ENCODE assay signal across 26 mouse cellular contexts in the genomic region with DNA sequence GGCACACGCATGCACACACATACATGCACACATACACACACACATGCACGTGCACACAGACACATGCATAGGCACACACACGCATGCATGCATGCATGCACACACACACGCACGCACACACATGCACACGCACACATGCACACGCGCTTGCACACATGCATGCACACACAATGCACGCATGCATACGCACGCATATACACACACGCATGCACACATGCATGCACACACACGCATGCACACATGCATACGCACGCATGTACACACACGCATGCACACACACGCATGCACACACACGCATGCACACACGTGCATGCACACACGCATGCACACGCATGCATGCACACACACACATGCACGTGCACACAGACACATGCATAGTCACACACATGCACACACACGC. TPM values are rescaled to one million over a fixed set of nuclear protein-coding genes. Genes with fewer than 3 reads are reported as not detected.
A peak's percentile ranks its signal among the peaks of the same experiment; 100 is the strongest.
DNase-seq lines count a peak whose midpoint lies in the region; ATAC-seq and TF ChIP-seq lines count a peak whose summit lies in the region.
"Had no signal": no experiment of that assay in that cellular context is flagged by ENCODE, and none has a peak within 500 bp of the region (broad histone marks: within the 10 kb centered on the region; RNA-seq: fewer than 3 reads in every experiment).

No protein-coding gene starts in this region.

- H3K79me2 ChIP-seq in MEL (ENCODE audit: control insufficient read depth, insufficient read depth, low read length, poor library complexity), result no peaks in the 10 kb centered on the region

- no peak for TF ChIP-seq RAD21 in MEL (IDR thresholded peaks at IDR 0.05; ENCODE audit: low read depth, low read length)

- H3K4me1 ChIP-seq in megakaryocyte, embryonic 14.5 days, result peaks cover 56% of the 10 kb centered on the region
- peaks cover 0 to 4% of the 10 kb centered on the region in 2 experiments; a peak in 1 of 4 replicates for H3K4me1 ChIP-seq in MEL (ENCODE audit: control insufficient read depth in 1 of 2, insufficient read depth in 2 of 2, low read length in 2 of 2)
- H3K4me1 ChIP-seq in bone marrow, adult 2 months (ENCODE audit: control insufficient read depth, insufficient read depth, low read length), result peaks cover 20% of the 10 kb centered on the region
- no peaks in the 10 kb centered on the region for H3K4me1 ChIP-seq in stomach, postnatal 0 days (replicated peaks; ENCODE audit: control insufficient read depth, insufficient read depth)
- H3K4me1 ChIP-seq in kidney, embryonic 15.5 days, result no peaks in the 10 kb centered on the region
- H3K4me1 ChIP-seq: embryonic facial prominence, embryonic 12.5 days; embryonic facial prominence, embryonic 15.5 days; forebrain, embryonic 12.5 days; forebrain, embryonic 15.5 days; hindbrain, embryonic 12.5 days; intestine, embryonic 15.5 days had no signal

- no peak overlapping the region for H3K9ac ChIP-seq in MEL (ENCODE audit: control insufficient read depth, low read depth, low read length, poor library complexity, severe bottlenecking)
- H3K9ac ChIP-seq in stomach, postnatal 0 days (ENCODE audit: low read length), result no peak overlapping the region
- no peak overlapping the region for H3K9ac ChIP-seq in kidney, embryonic 15.5 days
- H3K9ac ChIP-seq: embryonic facial prominence, embryonic 12.5 days; embryonic facial prominence, embryonic 15.5 days; forebrain, embryonic 12.5 days; forebrain, embryonic 15.5 days; hindbrain, embryonic 12.5 days; intestine, embryonic 15.5 days had no signal

- TF ChIP-seq CTCF in MEL (IDR thresholded peaks at IDR 0.05 in 2 of 3, conservative IDR thresholded peaks at IDR 0.05 in 1 of 3; ENCODE audit: control insufficient read depth in 1 of 3, insufficient read depth in 1 of 3, low read depth in 2 of 3, low read length in 3 of 3, poor library complexity in 1 of 3, severe bottlenecking in 1 of 3), result no peak
- peak; percentile 17; the same call in 1 of the 2 replicates for TF ChIP-seq CTCF in bone marrow, adult 2 months (IDR thresholded peaks at IDR 0.05; ENCODE audit: control insufficient read depth, insufficient read depth, low read length)
- TF ChIP-seq CTCF in stomach, postnatal 0 days (IDR thresholded peaks at IDR 0.05; ENCODE audit: low read depth), result no peak

- H3K27me3 ChIP-seq in megakaryocyte, embryonic 14.5 days (replicated peaks), result no peaks in the 10 kb centered on the region
- no peaks in the 10 kb centered on the region for H3K27me3 ChIP-seq in MEL (ENCODE audit: control insufficient read depth in 1 of 2, insufficient read depth in 2 of 2, low read length in 2 of 2)
- no peaks in the 10 kb centered on the region for H3K27me3 ChIP-seq in stomach, postnatal 0 days (ENCODE audit: control insufficient read depth, insufficient read depth, low read length)
- no peaks in the 10 kb centered on the region for H3K27me3 ChIP-seq in kidney, embryonic 15.5 days
- H3K27me3 ChIP-seq: CH12.LX; embryonic facial prominence, embryonic 12.5 days; embryonic facial prominence, embryonic 15.5 days; forebrain, embryonic 15.5 days; hindbrain, embryonic 12.5 days; intestine, embryonic 15.5 days had no signal

- WGBS in bone marrow, adult 2 months, result 93% methylated on average over 23 of the region's 23 CpGs
- 96% methylated on average over 23 of the region's 23 CpGs for WGBS in stomach, postnatal 0 days
- WGBS in kidney, embryonic 15.5 days, result 97% methylated on average over 23 of the region's 23 CpGs

- TF ChIP-seq POLR2A in MEL (IDR thresholded peaks at IDR 0.05; ENCODE audit: control insufficient read depth in 1 of 2, insufficient read depth in 1 of 2, low read depth in 1 of 2, low read length in 2 of 2, poor library complexity in 1 of 2), result no peak
- TF ChIP-seq POLR2A in bone marrow, adult 2 months (IDR thresholded peaks at IDR 0.05; ENCODE audit: borderline replicate concordance, control insufficient read depth, low read depth, low read length), result 0 out of 2 replicates have a peak, but pooled peaks have one; percentile 36

- no peak overlapping the region for H3K4me2 ChIP-seq in stomach, postnatal 0 days (replicated peaks; ENCODE audit: low read depth)
- H3K4me2 ChIP-seq in kidney, embryonic 15.5 days, result no peak overlapping the region
- H3K4me2 ChIP-seq: embryonic facial prominence, embryonic 12.5 days; embryonic facial prominence, embryonic 15.5 days; forebrain, embryonic 12.5 days; forebrain, embryonic 15.5 days; heart, embryonic 11.5 days; hindbrain, embryonic 12.5 days; intestine, embryonic 15.5 days had no signal

- no peak for DNase-seq in MEL (ENCODE audit: low read depth, low spot score)
- no peak for DNase-seq in stomach, postnatal 0 days (ENCODE audit: low spot score)
- DNase-seq: adrenal gland, postnatal 10 days; adrenal gland, postnatal 36 days; cerebellum, adult 11 months; cerebellum, adult 2 months; cerebellum, adult 9-11 months; cerebellum, postnatal 25 days; gastrocnemius, postnatal 25 days; heart, adult 2 months had no signal

- no peak for ATAC-seq in megakaryocyte, adult 5-6 weeks (ENCODE audit: poor library complexity, severe bottlenecking)
- no peak for ATAC-seq in stomach, postnatal 0 days (ENCODE audit: low FRiP score, low TSS enrichment)
- no peak for ATAC-seq in kidney, embryonic 15.5 days (replicated peaks; ENCODE audit: low FRiP score)
- ATAC-seq: forebrain, embryonic 15.5 days; hindbrain, embryonic 16.5 days; intestine, embryonic 15.5 days had no signal

- peaks cover 11% of the 10 kb centered on the region for H3K9me3 ChIP-seq in megakaryocyte, embryonic 14.5 days
- H3K9me3 ChIP-seq in MEL (replicated peaks; ENCODE audit: insufficient read depth, low read length), result no peaks in the 10 kb centered on the region
- no peaks in the 10 kb centered on the region for H3K9me3 ChIP-seq in stomach, postnatal 0 days (ENCODE audit: control insufficient read depth, low read length)
- H3K9me3 ChIP-seq in kidney, embryonic 15.5 days (replicated peaks), result no peaks in the 10 kb centered on the region
- H3K9me3 ChIP-seq: embryonic facial prominence, embryonic 15.5 days; forebrain, embryonic 12.5 days; forebrain, embryonic 15.5 days; hindbrain, embryonic 12.5 days; intestine, embryonic 15.5 days had no signal

- peaks cover 5% of the 10 kb centered on the region for H3K36me3 ChIP-seq in megakaryocyte, embryonic 14.5 days (replicated peaks; ENCODE audit: low read length)
- H3K36me3 ChIP-seq in MEL (ENCODE audit: control insufficient read depth in 1 of 2, insufficient read depth in 2 of 2, low read length in 2 of 2), result no peaks in the 10 kb centered on the region
- no peaks in the 10 kb centered on the region for H3K36me3 ChIP-seq in stomach, postnatal 0 days (ENCODE audit: control insufficient read depth, insufficient read depth, low read length)
- H3K36me3 ChIP-seq in kidney, embryonic 15.5 days, result no peaks in the 10 kb centered on the region
- H3K36me3 ChIP-seq: embryonic facial prominence, embryonic 12.5 days; embryonic facial prominence, embryonic 15.5 days; forebrain, embryonic 12.5 days; forebrain, embryonic 15.5 days; hindbrain, embryonic 12.5 days; intestine, embryonic 15.5 days had no signal

- no peak overlapping the region for H3K27ac ChIP-seq in MEL (ENCODE audit: control insufficient read depth, low read depth, low read length)
- H3K27ac ChIP-seq in bone marrow, adult 2 months (ENCODE audit: control insufficient read depth, insufficient read depth, low read depth, low read length, poor library complexity), result no peak overlapping the region
- H3K27ac ChIP-seq in stomach, postnatal 0 days (replicated peaks), result no peak overlapping the region
- H3K27ac ChIP-seq in kidney, embryonic 15.5 days, result no peak overlapping the region
- H3K27ac ChIP-seq: embryonic facial prominence, embryonic 12.5 days; embryonic facial prominence, embryonic 15.5 days; forebrain, embryonic 12.5 days; forebrain, embryonic 15.5 days; heart, adult 2 months; hindbrain, embryonic 12.5 days; intestine, embryonic 15.5 days had no signal

- TF ChIP-seq EP300 in MEL (IDR thresholded peaks at IDR 0.05; ENCODE audit: low read depth in 1 of 2, low read length in 2 of 2), result no peak
- TF ChIP-seq EP300 in stomach, postnatal 0 days (optimal IDR thresholded peaks at IDR 0.05), result no peak

- peak overlapping the region; percentile 81 for H3K4me3 ChIP-seq in megakaryocyte, embryonic 14.5 days (replicated peaks)
- H3K4me3 ChIP-seq in MEL (ENCODE audit: control insufficient read depth in 1 of 2, insufficient read depth in 1 of 2, low read depth in 2 of 2, low read length in 2 of 2), result no peak overlapping the region
- H3K4me3 ChIP-seq in bone marrow, adult 2 months (replicated peaks; ENCODE audit: control insufficient read depth, low read depth, low read length), result peak overlapping the region; percentile 23
- H3K4me3 ChIP-seq in stomach, postnatal 0 days (ENCODE audit: low read depth, low read length), result no peak overlapping the region
- H3K4me3 ChIP-seq in kidney, embryonic 15.5 days (replicated peaks), result no peak overlapping the region
- H3K4me3 ChIP-seq: embryonic facial prominence, embryonic 12.5 days; embryonic facial prominence, embryonic 15.5 days; erythroblast, embryonic 14.5 days; forebrain, embryonic 12.5 days; forebrain, embryonic 15.5 days; heart, adult 2 months; hindbrain, embryonic 12.5 days; intestine, embryonic 15.5 days had no signal

RNA-seq across cellular contexts. Expression of a gene that starts 16.9 kb away (rescaled TPM):
- polyA plus RNA-seq in megakaryocyte, embryonic 14.5 days (2012; ENCODE audit: insufficient read depth, low replicate concordance), result 19.8 and 124 TPM in 2 replicates
- 0.62 and 0.83 TPM in 2 replicates for total RNA-seq in megakaryocyte, adult 5-6 weeks (2015)
- total RNA-seq in megakaryocyte, adult 5-6 weeks (2017), result 1.8 and 2.2 TPM in 2 replicates
- not detected in 2 replicates for total RNA-seq in MEL (2012; rRNA removed)
- under 1 TPM in 1 of 2 experiments, not detected in 1; 0.06 TPM for polyA plus RNA-seq in MEL (2012; ENCODE audit: insufficient read depth in 1 of 2, insufficient read length in 2 of 2, low read depth in 1 of 2, low replicate concordance in 2 of 2, missing spikeins in 1 of 2)
- 21.8 and 39.9 TPM in 2 replicates for polyA plus RNA-seq in bone marrow, adult 2 months (2011; ENCODE audit: insufficient read depth, insufficient read length, low replicate concordance, missing spikeins)
- 0.29 and 0.45 TPM in 2 replicates for polyA plus RNA-seq in stomach, postnatal 0 days (2015; fragmentation: Nextera tagmentation; extraction: Ambion mirVana)
- 0.24 and 0.31 TPM in 2 replicates for polyA plus RNA-seq in kidney, embryonic 15.5 days (2015; fragmentation: Nextera tagmentation; extraction: Ambion mirVana)
- total RNA-seq: gastrocnemius, adult 8-10 months had no signal
- polyA plus RNA-seq: heart, embryonic 14.5 days had no signal

RNA-seq across cellular contexts. Expression of a gene that starts 34.4 kb away (rescaled TPM):
- 18.5 and 31.9 TPM in 2 replicates for polyA plus RNA-seq in megakaryocyte, embryonic 14.5 days (2012; ENCODE audit: insufficient read depth, low replicate concordance)
- 11.9 and 15.9 TPM in 2 replicates for total RNA-seq in megakaryocyte, adult 5-6 weeks (2015)
- total RNA-seq in megakaryocyte, adult 5-6 weeks (2017), result 29.8 and 31.7 TPM in 2 replicates
- 2.9 and 3.6 TPM in 2 replicates for total RNA-seq in MEL (2012; rRNA removed)
- 1 to 10 TPM in 1 of 2 experiments, not detected in 1; 5.0 TPM for polyA plus RNA-seq in MEL (2012; ENCODE audit: insufficient read depth in 1 of 2, insufficient read length in 2 of 2, low read depth in 1 of 2, low replicate concordance in 2 of 2, missing spikeins in 1 of 2)
- polyA plus RNA-seq in bone marrow, adult 2 months (2011; ENCODE audit: insufficient read depth, insufficient read length, low replicate concordance, missing spikeins), result 10.9 and 23.0 TPM in 2 replicates
- polyA plus RNA-seq in stomach, postnatal 0 days (2015; fragmentation: Nextera tagmentation; extraction: Ambion mirVana), result 13.4 and 13.9 TPM in 2 replicates
- 8.6 and 10.4 TPM in 2 replicates for polyA plus RNA-seq in kidney, embryonic 15.5 days (2015; fragmentation: Nextera tagmentation; extraction: Ambion mirVana)

Comparison
In these comparisons a context has a peak if more than half of its experiments do, and no peak if none do; other contexts are left out.
1. H3K4me3 ChIP-seq: peak in megakaryocyte, embryonic 14.5 days (single experiment) and bone marrow, adult 2 months (single experiment); none in MEL (0 of 2), stomach, postnatal 0 days (single experiment) and kidney, embryonic 15.5 days (single experiment).
2. RNA of a gene that starts 16.9 kb away (polyA plus RNA-seq): 19.8 to 124 TPM in megakaryocyte, embryonic 14.5 days and 21.8 to 39.9 TPM in bone marrow, adult 2 months; 0.24 to 0.31 TPM in kidney, embryonic 15.5 days, 0.29 to 0.45 TPM in stomach, postnatal 0 days and 0.06 TPM in MEL; every median in the first group is over 10 times any median in the second.